20 mouse cellular contexts compared by ENCODE assay signal in the genomic region with DNA sequence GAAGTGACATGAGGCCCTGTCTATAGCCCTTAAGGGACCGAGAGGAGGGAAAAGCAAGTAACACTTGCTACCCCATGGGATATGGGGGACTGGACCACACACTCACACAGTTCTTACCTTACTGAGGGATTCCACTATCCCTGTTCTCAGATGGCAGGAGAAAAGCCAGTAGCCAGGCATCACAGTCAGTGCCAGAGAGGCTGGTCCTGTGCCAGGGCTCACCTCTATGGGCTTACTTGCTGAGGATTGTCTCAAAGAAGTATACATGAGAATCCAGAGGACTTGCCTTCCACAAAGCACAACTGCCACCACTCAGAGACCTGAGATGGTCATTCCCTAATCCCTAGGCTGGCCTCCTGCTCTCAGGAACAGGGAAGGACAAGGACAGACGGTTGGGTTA.
A peak's percentile ranks its signal among the peaks of the same experiment; 100 is the strongest.
DNase-seq lines count a peak whose midpoint lies in the region; ATAC-seq and TF ChIP-seq lines count a peak whose summit lies in the region.
"Had no signal": no experiment of that assay in that cellular context is flagged by ENCODE, and none has a peak within 500 bp of the region (broad histone marks: within the 10 kb centered on the region; RNA-seq: fewer than 3 reads in every experiment).

No protein-coding gene starts in this region.

- H3K9me3 ChIP-seq in heart, embryonic 11.5 days (replicated peaks; ENCODE audit: control insufficient read depth, low read length) = no peaks in the 10 kb centered on the region
- H3K9me3 ChIP-seq in heart, embryonic 12.5 days (replicated peaks) = no peaks in the 10 kb centered on the region
- H3K9me3 ChIP-seq: embryonic facial prominence, embryonic 10.5 days; forebrain, embryonic 10.5 days; hindbrain, embryonic 12.5 days had no signal

- TF ChIP-seq CTCF in cerebellum, adult 2 months (IDR thresholded peaks at IDR 0.05; ENCODE audit: borderline replicate concordance, insufficient read depth, low read depth, low read length) = no peak

- H3K9ac ChIP-seq in heart, embryonic 11.5 days (ENCODE audit: low read depth, low read length) = peak overlapping the region; percentile 22; the same call in 1 of the 2 replicates
- no peak overlapping the region for H3K9ac ChIP-seq in heart, embryonic 12.5 days
- H3K9ac ChIP-seq: hindbrain, embryonic 12.5 days had no signal

- no peak for TF ChIP-seq POLR2A in cerebellum, adult 2 months (IDR thresholded peaks at IDR 0.05; ENCODE audit: borderline replicate concordance, insufficient read depth, low read length)

- no peak overlapping the region for H3K27ac ChIP-seq in heart, embryonic 11.5 days (ENCODE audit: low read depth, low read length)
- no peak overlapping the region for H3K27ac ChIP-seq in heart, embryonic 12.5 days (ENCODE audit: poor library complexity, severe bottlenecking)
- H3K27ac ChIP-seq in cerebellum, adult 2 months (ENCODE audit: insufficient read depth, low read length) = no peak overlapping the region
- H3K27ac ChIP-seq: embryonic facial prominence, embryonic 10.5 days; forebrain, embryonic 10.5 days; hindbrain, embryonic 12.5 days had no signal

- no peak overlapping the region for H3K4me3 ChIP-seq in heart, embryonic 11.5 days (ENCODE audit: low read depth, low read length)
- H3K4me3 ChIP-seq in heart, embryonic 12.5 days = no peak overlapping the region
- H3K4me3 ChIP-seq in cerebellum, adult 2 months (replicated peaks; ENCODE audit: insufficient read depth, low read depth, low read length) = no peak overlapping the region
- H3K4me3 ChIP-seq: embryonic facial prominence, embryonic 10.5 days; erythroblast, embryonic 14.5 days; forebrain, embryonic 10.5 days; hindbrain, embryonic 12.5 days had no signal

- WGBS in heart, embryonic 11.5 days (ENCODE audit: insufficient replicate concordance) = 89% methylated on average over 2 of the region's 2 CpGs
- WGBS in heart, embryonic 12.5 days = 81% methylated on average over 2 of the region's 2 CpGs
- WGBS in cerebellum, adult 2 months = 72% methylated on average over 2 of the region's 2 CpGs

- DNase-seq in cerebellum, adult 2 months = peak; percentile 77 to 78
- peak; percentile 67 for DNase-seq in cerebellum, adult 9-11 months
- peak; percentile 77 to 78 for DNase-seq in cerebellum, postnatal 36 days
- no peak for DNase-seq in adrenal gland, adult 2 months
- no peak for DNase-seq in thymus, postnatal 14 days
- DNase-seq: adrenal gland, postnatal 10 days; gastrocnemius, postnatal 25 days; heart, postnatal 10 days; heart, postnatal 4 days; kidney, adult 8-10 months had no signal

- no peaks in the 10 kb centered on the region for H3K27me3 ChIP-seq in heart, embryonic 11.5 days (ENCODE audit: control insufficient read depth, insufficient read depth, low read length)
- no peaks in the 10 kb centered on the region for H3K27me3 ChIP-seq in heart, embryonic 12.5 days (replicated peaks)
- H3K27me3 ChIP-seq in cerebellum, adult 2 months (ENCODE audit: control insufficient read depth, insufficient read depth, low read length) = no peaks in the 10 kb centered on the region
- H3K27me3 ChIP-seq: hindbrain, embryonic 12.5 days had no signal

- H3K4me1 ChIP-seq in heart, embryonic 11.5 days (ENCODE audit: control insufficient read depth, insufficient read depth, low read length) = peaks cover 36% of the 10 kb centered on the region
- H3K4me1 ChIP-seq in heart, embryonic 12.5 days (replicated peaks) = peaks cover 55% of the 10 kb centered on the region
- H3K4me1 ChIP-seq in cerebellum, adult 2 months (ENCODE audit: control insufficient read depth, insufficient read depth, low read length) = peaks cover 68% of the 10 kb centered on the region
- H3K4me1 ChIP-seq: embryonic facial prominence, embryonic 10.5 days; forebrain, embryonic 10.5 days; hindbrain, embryonic 12.5 days had no signal

- no peak overlapping the region for H3K4me2 ChIP-seq in heart, embryonic 11.5 days
- no peak overlapping the region for H3K4me2 ChIP-seq in heart, embryonic 12.5 days
- H3K4me2 ChIP-seq: hindbrain, embryonic 12.5 days had no signal

- no peak for ATAC-seq in heart, embryonic 11.5 days (replicated peaks; ENCODE audit: insufficient number of reproducible peaks, low FRiP score, low TSS enrichment)
- ATAC-seq in heart, embryonic 12.5 days (ENCODE audit: insufficient number of reproducible peaks, low FRiP score) = no peak
- ATAC-seq: forebrain, embryonic 16.5 days; hindbrain, embryonic 16.5 days; inflammation-experienced regulatory T-cells, adult 6 months; intestine, postnatal 0 days had no signal

- H3K36me3 ChIP-seq in heart, embryonic 11.5 days (ENCODE audit: control insufficient read depth, insufficient read depth, low read length) = peaks cover 30% of the 10 kb centered on the region
- peaks cover 68% of the 10 kb centered on the region for H3K36me3 ChIP-seq in heart, embryonic 12.5 days

Comparison
In these comparisons a context has a peak if more than half of its experiments do, and no peak if none do; other contexts are left out.
1. DNase-seq: peak in cerebellum, adult 2 months (2 of 2), cerebellum, adult 9-11 months (single experiment) and cerebellum, postnatal 36 days (2 of 2); none in adrenal gland, adult 2 months (single experiment) and thymus, postnatal 14 days (single experiment).